Mouse (Mus musculus): ENCODE measurements around the gene Tmbim6.

The Tmbim6 gene

DNA sequence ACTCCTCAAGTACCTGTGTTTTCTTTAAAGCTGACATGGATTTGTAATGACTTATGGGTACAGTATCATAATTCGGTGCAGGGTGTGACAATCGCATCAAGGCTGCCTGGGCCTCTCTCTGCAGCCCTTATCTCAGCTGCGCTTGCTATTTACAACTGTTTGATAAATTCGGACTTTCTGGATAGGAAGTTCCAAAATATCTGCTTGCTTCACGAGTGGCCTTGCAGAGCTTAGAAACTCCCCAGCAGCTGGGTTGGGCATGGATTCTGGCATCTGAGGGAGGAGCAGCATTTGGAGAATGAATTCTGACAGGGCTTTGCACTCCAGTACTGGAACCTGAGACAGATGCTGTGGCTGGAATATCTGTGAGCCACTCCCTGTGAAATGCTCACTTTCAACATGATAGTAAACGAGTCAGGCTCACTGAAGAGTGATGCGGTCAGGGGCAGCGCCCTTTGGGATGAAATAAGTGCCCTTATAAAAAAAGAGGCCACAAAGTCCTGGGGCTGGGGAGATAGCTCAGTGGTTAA lies 57.1 kb downstream of the Tmbim6 start:
- DNase-seq (ENCODE audit: low read depth, low spot score), result no peak

DNA sequence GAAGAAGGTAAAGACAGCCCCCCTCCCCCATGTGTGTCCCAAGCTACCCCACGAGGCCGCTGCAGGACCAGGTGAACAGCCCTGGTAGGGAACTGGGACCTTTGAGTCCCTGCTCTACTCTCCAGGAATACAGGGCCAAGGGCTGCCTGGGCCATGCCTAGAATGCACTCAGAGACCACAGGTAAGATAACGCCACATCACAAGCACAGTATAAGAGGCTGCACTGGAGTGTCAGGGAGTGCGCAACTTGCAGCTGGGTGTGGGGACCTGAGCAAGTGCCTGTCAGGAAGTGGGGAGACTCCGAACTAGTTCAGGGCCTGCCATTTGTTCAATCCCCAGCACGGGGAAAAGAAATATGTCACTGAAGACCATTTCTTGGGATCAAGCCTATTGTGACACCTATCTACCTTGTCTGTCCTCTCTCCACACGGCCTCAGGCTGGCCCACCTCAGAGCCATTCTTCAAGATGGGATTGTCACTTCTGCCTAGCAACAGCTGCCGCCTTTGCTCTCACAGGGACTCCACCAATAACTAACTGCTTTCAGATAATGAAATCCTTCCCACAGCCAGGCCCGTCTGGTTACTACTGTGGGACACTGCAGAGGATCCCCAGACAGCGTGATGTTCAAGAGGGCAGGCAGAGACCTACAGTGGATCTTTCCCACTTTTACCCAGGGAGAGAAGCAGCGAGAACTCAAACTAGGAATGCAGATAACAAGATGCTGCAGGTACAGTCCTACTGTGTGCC lies 60.6 kb downstream of the Tmbim6 start:
- DNase-seq (ENCODE audit: low read depth, low spot score), result no peak

DNA sequence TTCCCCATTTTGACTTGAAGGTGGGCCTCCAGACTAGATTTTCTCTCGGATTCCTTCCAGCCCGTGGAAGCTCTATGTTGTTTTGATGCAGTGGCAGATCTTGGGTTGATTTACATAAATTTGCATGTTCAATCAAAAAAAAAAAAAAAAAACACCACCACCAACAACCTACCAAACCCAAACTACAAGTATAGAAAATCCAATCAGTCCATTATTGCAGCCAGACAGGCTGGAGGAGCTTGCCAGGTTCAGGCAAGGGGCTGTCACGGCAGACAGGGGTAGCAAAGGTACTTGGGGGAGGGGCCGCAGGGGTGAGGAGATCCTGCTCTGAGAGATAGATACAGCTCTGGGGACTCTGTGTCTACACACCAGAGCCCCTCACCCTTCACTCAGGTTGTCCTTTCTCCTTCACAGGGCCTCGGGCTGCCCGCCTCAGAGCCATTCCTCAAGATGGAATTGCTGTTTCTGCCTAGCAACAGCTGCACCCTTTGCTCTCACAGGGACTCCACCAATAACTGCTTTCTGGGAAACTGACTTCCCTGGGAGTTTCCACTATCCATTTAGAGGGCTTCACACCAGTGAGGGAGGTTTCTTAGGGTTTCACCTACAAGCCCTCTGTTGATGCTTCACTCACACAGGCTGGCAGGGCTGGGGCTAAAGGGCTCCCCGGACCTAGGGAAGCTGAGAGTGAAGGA lies 62.0 kb downstream of the Tmbim6 start:
- DNase-seq (ENCODE audit: low read depth, low spot score), result no peak

DNA sequence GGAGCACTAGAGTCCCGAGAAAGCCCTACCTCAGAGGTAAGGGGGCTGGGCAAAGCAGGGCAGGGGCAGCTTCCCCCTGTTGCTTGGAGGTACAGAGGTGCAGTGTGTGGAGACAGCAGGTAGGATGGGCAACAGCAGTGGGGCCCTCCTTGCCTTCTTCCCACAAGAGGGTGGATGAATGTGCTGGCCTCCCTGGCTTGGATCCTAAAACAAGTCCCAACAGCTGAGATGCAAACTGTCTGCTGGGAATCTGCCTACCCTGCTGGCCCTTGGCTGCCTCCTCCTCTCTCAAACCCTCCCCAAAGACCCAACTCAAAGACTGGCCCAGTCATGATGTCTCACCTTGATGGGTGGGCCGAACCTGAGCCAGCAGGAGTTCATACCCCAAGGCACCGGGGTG lies 62.7 kb downstream of the Tmbim6 start:
- no peak for DNase-seq (ENCODE audit: low read depth, low spot score)

DNA sequence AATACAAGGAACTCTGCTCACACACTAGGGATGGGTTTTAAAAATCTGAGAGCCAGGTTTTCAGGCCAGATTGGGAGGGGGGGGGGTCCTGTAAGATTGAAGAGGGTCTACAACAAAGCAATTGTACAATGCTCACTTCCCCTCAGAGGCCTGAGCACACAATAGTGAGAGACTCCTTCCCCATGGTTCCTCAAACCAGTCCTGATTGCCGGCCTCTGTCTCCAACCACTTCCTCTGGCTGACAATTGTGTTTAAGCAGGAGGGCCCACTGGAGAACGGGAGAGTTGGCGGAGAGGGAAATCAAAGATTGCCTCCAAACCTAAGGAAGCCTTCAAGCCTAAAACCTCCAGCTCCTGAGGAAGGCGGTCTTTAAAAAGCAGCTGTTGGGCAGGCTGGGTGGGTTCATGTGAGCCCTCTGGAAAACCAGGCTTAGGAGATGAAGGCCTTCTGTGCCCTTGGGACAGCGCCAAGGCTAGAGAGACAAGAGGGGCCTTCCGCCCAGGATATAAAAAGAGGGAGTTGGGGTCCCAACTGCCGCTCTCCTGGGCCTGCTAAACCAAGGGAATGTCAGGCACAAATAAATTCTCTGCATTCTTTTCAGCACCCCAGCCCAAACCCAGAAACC lies 63.8 kb downstream of the Tmbim6 start:
- DNase-seq (ENCODE audit: low read depth, low spot score), result no peak

DNA sequence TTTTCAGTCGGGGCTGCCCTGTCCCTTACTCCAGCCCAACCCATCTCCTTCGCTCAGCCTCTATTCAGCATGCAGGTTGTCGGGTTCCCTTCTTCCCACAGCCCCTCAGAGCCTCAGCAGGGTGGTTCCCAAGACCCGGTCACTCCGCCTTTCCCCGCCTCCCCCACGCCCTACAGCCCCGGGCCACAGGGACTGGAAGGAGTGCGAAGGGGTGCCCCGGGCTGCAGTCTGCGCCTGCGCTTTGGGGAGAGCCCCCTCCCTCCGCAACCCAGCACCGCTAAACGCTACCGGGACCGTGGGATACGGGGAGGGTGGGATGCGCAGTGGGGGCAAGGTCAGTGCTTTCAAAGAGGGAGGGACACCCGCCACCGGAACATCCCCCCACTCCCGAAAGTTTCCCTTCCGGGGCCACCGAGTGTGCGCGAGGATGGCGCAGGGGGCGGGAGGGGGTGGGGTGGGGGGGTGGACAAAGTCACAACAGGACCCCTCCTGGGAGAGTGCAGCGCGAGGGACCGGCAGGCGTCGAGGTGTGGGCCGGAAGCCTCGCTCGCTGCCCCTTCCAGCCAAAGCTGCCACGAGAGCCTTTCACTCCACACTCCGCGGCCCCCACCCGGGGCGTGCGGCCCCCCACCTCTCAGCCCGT lies 64.4 kb downstream of the Tmbim6 start:
- DNase-seq (ENCODE audit: low read depth, low spot score), result no peak

DNA sequence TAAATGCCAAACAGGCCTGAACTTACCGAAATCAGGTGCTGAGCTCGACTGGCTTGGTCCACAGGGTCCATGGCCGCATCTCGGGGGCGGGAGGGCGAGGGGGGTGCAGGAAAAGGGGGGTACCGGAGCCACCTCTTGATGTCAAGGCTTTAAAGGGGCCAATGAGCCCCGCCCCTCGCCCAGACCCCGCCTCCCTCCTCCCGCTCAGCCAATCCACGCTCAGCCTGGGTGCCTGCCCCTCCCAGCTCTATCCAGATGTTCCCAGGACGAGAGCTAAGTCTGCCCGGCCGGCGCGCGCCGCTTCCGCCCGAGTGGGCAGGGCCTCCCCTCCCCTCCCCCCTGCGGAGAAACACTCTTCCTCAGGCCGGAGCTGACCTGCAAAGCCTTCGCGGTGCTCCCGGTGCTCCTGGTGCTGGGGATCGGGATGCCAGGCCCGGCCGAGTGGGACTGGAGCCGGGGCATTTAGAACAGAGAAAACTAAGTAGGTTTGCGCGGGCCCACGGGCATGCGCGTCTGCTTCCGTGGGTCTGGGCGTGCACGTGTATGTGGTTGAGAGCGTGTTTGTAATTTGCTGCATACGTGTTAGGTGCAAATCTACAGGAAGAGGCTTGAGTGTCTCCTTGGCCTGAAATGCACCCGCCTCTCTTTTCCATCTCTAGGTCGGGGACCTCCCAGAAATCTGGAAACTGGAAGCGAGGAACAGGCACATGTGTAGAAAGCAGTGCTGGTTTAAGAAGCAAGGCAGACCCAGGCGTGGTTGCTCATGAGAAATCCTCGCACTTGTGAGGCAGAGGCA lies 65.1 kb downstream of the Tmbim6 start, which contains the start of gene Nckap5l:
Gene Nckap5l, minus strand, starts transcription at position 143 of the 796 bp plus-strand sequence.
- peak; percentile 80 for DNase-seq (ENCODE audit: low read depth, low spot score)
